Mouse (Mus musculus) 3134 (cell line): ENCODE results near the gene Gpr34.

Experiments used
- DNase-seq: peaks from one replicate; pipeline ENCODE4 v3.0.0-alpha.2; 2011; ENCODE audit warnings: low spot score; ENCODE audit not compliant: insufficient read length; ENCODE audit errors: extremely low read depth

Gpr34 gene

GRCm38 (mm10) chrX:13668867-13669266, 37.0 kb downstream of the Gpr34 start:
- no peak for DNase-seq

- DNase-seq, result no peak
These were observed 38.5 kb downstream of the Gpr34 start for GRCm38 (mm10) chrX:13670342-13670741.

- DNase-seq, result no peak
These were observed 41.1 kb downstream of the Gpr34 start for GRCm38 (mm10) chrX:13673001-13673400.

- DNase-seq, result no peak
These were observed 49.9 kb downstream of the Gpr34 start for GRCm38 (mm10) chrX:13681748-13682147.

GRCm38 (mm10) chrX:13686589-13686988, 54.7 kb downstream of the Gpr34 start:
- no peak for DNase-seq

GRCm38 (mm10) chrX:13688356-13688755, 56.5 kb downstream of the Gpr34 start:
- no peak for DNase-seq
